Mouse (Mus musculus) fat pad, adult 2 months (tissue): ENCODE data around the gene Ric1.

Experiments
- DNase-seq: peaks from one replicate; pipeline ENCODE4 v3.0.0-alpha.2; 2011; ENCODE audit warnings: low read depth, low spot score; ENCODE audit errors: extremely low read depth

Gene Ric1

DNA sequence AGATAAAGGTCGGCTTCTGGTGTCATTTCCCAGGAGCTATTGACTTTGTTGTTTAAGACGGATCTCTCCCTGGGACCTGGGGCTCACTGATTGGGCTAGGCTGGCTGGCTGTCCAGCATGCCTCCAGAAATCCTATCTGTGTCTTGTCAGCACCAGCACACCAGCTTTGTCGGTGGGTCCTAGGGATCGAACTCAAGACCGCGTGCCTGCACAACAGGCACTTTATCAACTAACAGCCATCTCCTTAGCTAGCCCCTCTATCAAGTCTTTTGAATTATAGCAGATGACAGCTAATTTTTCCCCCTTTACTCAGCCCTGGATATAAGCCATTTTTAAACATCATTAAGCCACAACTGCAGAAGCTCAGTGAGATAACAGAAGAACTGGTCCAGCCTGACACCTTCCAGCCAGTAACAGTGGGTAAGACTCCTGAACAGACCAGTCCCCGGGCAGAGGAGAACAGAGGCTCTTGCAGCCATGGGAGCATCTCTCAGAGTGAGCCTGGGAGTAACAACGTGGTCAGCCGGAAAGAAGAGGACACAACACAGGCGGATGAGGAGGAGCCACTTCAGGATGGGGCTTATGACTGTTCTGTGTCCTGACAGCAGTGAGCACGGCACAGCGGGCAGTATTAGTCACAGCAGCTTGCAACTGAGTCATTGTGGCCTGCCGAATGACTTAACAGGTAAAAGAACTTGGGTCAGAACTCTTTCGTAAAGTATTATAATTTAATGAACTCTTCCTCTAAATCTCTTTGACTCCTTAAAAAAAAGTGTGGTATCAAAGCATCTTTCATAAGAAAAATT lies 81.7 kb downstream of the Ric1 start:
- DNase-seq, result no peak

DNA sequence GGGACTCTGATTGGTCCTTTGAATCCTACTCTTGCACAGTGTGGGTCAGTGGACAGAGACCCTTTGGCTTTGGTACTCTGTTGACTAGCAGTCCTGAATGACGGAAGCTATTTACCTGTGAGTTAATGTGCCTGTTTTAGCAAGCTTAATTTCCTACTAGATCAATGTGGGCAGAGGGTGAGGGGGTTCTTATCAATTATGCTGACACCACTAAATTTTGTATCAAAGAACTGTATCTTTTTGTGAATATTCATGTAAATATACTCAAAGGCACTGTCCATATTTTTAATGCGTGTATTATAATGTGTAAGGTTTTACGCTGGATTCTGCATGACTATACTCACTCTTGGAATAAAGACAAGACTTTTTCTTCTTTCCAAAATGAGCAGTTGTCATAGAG lies 82.6 kb downstream of the Ric1 start:
- no peak for DNase-seq

DNA sequence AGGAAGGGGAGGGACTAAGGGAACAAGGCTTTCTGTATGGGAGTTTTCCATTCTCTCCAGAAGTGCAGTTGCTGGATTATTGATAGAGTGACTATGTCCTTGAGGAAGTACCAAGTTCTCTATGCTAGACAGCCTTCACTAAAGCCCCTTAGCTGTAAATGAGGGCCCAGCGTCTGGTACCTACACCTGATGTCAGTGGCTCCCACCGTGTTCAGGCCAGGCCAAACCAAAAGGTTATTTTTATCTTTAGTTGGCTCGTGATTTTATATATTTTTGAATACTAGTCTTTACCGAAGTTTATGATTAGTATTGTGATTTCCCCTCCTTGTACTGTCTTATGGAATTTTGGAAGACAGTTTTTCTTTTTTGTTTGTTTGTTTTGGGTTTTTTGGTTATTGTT lies 85.4 kb downstream of the Ric1 start:
- DNase-seq, result no peak

DNA sequence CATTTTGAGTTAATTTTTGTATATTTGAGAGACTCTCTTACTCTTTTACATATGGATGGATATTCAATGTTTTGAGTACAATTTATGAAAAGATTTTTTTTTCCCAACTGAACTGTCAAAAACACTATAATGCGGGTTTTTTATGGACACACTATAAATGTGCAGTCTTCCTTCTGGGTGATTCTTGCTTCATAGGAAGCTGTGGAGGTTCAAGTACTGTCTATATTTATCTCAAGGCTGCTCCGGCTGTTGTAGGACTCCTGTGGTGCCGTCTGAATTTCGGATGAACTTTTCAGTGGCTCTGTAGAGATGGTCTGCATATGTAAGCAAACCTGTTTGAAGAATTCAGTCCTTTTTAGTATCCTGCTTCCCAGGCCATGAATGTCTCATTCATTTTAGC lies 86.1 kb downstream of the Ric1 start:
- DNase-seq, result no peak

DNA sequence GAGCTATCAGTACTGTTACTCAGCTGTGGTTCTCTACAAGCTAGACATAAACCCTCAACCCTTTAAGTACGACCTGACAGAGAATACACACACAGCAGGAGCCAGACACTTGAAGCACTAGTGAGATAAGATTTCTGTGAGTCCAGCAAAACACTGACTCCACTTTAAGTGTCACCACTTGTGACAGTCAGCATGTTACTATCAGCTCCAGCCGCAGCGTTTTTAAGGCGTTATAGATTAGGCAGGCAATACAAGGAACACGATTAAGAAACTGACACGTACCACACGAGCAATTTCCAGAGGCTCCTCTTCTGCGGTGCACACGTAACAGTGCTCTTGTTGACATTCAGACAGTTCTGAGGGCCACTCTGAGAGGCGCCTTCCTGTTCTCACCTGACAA lies 88.8 kb downstream of the Ric1 start:
- DNase-seq, result no peak

DNA sequence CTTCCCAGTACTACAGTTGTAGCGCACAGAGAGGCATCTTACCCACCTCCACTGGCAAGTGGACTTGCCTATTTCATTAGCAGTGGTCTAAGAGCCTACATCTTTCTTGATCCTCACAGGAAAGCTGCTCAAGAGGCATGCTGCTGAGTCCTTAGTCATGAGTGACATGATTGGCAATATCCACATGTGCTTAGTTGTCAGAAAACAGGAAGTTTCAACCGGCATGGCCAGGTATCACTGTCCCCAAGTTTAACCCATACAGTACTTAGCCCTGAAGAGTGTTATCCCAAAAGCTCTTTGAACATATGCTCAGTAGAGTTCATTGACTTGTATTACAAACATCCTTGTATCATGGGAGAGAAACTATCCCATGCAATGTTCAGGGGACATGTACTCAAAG lies 90.0 kb downstream of the Ric1 start:
- no peak for DNase-seq

DNA sequence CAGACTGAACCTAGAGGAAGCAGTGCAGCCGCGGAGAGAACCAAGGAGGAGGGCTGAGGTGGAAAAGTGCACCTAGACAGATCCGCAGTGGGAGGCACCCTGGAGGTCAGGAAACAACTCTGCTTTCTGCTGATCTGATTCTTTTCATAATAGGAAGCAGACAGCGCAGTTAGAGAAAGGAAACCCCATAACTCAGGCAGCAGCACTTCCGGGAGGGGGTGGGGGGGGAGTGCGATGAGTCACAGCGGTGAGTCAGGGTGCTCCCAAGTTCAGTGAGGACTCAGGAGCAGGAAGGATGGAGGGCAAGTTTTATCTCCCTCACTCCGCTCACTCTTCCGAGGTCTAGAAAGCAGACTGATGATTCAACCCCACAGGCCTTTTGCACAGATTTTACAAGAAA lies 119.0 kb downstream of the Ric1 start:
- no peak for DNase-seq

DNA sequence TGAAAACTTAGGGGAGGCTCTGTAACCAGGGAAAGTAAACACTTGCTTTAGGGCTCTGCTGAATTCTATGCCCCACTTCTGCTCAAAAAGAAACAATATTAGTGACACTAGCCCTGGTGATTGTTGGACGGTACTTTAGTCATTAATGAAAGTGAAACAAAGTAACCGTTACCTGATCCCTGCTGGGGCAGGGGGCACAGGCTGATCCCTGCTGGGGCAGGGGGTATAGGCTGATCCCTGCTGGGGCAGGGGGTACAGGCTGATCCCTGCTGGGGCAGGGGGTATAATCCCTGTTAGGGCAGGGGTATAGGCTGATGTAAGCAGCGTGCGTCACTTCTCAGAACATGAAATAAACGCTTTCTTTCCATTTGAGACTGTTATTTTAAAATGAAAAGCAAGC lies 119.4 kb downstream of the Ric1 start:
- no peak for DNase-seq

DNA sequence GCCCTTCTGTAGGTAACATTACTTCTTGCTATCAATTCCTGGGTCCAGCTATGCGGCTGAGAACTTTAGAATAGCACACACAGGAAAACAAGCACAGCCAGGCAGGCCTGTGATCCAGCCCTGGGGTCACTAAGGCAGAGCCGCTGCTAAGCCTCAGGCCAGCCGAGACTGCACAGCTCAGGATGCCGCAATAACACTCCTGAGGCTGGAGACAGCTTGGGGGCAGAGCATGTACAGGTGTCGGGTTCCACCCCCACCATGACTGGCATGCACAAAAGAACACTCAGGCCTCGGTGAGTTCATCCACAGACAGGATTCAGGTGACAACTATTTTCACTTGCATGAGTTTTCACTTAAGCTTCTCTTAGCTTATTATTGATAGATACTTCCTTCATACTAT lies 120.1 kb downstream of the Ric1 start:
- no peak for DNase-seq

DNA sequence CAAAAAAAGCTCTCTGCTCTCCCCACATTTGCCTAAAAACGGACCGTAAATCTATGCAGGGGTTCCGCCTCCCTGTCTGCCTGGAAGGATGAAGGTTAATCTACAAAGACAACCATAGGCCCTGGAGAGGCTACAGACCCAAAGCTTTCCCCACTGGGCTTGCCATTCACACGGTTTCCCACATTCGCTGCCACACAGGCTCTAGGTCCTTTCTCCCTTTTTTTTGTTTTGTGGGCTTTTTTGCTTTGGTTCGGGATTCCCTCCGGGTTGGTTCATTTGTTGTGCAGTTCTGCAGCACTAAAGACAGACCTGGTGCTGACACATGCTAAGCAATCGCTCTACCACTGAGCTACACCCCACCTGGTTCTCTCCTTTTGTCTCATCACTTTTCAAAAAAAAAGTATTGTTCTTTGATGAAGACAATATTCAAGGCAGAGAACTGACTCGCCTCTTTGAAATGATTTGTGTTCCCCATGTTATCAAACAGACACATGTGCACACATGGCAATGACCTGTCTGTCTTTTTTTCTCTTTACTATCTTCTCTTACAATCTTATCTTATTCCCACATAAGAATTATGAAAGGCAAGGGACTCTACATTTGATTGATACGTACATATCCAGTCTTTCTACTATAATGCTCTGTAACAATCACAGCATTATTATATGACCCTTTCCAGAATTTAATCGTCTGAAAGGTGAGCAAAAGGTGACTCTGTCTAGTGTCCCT lies 121.3 kb downstream of the Ric1 start:
- no peak for DNase-seq

DNA sequence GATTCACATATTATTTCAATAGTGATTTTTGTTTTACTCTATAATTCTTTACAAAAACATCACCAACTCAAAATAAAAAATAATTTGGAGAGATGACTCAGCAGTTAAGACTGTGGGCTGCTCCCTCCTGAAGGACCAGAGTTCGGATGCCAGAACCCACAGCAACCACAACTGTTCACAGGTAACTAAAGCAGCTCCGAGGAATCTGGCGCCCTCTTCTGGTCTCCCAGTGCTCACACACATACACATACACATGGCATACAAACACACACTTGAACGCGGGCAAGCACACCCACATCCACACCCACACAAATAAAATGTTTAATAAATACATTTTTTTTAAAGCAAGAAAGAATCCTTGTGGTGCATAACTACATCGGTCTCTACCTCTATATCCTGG lies 122.7 kb downstream of the Ric1 start:
- DNase-seq, result no peak

DNA sequence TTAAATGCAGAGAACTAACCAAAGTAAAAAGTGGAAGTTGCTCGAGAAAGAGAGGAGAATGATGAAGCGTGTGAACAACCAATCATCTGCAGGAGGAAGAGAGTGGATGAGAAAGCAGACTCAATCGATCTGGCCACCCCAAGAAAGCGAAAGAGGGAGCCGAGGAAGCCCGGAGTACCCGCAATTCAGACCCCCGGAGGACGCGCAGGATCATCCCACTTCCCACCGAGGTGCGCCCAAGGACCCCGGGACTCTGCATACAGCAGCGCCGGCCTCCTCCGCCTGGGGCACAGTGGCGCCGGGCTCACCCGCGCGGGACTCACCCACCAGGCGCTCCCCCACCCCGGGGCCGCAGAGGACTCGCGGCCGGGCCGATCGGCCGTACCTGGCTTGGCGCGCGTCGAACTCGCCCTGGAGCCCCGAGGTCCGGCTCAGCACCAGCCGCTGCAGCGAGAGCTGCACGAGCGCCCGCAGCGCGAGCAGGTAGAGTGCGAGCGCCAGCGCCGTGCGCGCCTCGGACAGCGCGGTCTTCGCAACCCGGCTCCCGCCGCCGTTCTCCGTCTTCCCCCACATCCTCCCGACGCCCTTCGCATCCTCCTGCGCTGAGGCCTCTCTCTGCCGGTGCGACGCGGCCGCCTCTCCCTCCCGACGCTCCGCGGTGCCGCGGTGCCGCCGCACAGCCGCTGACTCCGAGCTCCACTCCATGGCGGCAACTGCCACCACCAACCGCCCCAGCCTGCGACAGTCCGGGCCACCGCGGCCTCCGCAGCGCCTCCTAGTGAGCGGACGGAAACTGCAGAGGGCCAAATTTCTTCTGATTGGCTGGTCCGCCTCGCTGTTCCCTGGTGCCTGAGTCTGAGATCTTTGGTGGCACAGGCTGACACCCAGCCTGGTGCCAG lies 125.8 kb downstream of the Ric1 start, which contains the start of gene Ermp1:
Gene Ermp1 (minus strand): TSS at position 765 of the 899 bp plus-strand sequence.
- DNase-seq, result no peak

DNA sequence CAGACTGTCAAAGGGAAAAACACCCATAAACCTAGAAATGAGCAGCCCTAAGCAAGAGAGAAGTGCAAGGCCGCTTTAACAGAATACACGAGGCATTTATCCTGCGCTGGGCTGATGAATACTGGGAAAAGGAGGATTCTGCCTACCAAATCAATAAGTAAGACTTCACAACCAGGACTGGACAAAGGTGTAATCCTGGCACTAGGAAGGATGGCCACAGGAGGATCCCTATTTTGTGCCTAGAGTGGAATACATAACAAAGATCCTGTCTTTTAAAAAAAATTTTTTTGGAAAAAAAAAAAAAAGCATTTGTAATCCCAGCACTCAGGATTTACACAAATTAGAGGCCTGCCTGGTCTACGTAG lies 126.5 kb downstream of the Ric1 start:
- no peak for DNase-seq

DNA sequence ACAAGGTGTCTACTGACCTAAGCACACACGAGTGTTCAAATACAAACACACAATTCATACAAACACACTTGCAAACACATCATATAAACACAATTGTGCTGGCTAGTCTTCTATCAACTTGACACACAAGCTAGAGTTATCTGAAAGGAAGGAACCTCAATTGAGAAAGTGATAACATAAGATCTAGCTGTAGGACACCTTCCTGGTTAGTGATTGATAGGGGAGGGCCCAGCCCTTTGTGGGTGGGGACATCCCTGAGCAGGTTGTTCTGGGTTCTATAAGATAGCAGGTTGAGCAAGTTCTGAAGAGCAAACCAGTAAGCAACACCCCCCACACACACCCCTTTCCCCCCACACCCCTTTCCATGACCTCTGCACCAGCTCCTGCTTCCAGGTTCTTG lies 127.6 kb downstream of the Ric1 start:
- DNase-seq, result no peak

DNA sequence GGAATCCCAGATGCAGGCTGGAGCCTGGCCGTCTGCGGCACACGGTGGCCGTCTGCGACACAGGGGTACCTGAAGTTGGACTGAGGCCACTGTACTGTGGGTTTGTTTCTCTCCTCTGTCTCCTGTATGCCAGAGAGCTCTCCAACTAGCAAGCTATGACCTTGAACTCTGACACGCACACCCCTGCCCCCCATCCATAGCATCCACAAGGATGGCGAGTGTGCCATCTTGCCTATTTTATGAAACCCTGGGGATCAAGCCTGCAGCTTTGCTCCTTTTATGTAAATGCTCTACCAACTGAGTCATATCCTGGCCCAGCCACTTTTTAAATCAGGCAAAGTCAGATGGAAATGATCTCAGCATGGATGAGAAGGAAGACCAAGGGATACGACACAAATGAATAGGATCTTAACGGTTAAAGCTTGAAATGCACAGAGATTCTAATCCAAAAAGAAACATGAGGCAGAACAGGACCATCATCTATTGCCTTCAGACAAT lies 131.7 kb downstream of the Ric1 start:
- DNase-seq, result no peak

DNA sequence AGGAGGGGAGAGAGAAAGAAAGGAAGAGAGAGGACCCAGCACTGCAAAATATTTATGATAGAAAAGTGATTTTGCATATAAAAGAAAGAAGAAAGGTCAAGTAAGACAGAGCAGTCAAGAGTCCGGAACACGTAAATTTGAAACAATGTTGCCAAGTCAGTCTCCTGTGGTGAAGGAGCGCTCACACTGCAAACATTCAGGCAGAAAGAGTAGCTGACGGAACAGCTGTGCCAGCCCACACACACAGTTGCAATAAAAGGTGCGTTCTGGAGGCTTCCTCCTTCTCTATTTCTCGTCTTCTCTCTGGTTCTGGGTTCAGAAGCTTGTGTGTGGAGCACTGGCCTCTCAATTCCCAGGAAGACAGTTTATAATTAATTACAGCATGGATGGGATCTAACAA lies 133.1 kb downstream of the Ric1 start:
- no peak for DNase-seq

DNA sequence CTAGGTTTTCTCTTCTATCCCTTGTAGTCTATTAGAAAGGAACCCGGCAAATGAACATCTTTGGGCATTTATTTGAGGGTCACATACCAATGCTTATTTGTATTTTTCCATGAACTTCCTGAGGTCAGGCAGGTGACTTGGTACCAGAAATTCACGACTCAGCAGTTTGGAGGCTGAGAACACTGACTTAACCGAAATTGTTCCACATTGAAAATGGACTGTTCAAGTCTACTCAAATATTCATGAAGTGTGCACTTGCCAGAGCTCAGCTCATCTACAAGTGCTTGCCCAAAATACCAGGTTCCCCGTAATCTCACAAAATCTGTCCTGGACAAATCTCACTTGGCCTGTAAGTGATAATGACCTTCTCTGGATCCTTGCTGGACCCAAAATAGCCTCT lies 133.9 kb downstream of the Ric1 start:
- no peak for DNase-seq
